Mouse (Mus musculus) urinary bladder, postnatal 10 days (tissue): Measurements from ENCODE around the gene Tmem161a.

Experiments
- DNase-seq: peaks from one replicate; pipeline ENCODE4 v3.0.0; 2022; ENCODE audit warnings: low spot score

The Tmem161a gene

GRCm38 (mm10) chr8:70160015-70160414 lies 12.1 kb upstream of the Tmem161a start:
- no peak for DNase-seq

- no peak for DNase-seq
Measured at GRCm38 (mm10) chr8:70163316-70163715, 8.8 kb upstream of the Tmem161a start.

- DNase-seq = peak; percentile 25
Measured at GRCm38 (mm10) chr8:70166504-70167110, 5.5 kb upstream of the Tmem161a start.

DNA sequence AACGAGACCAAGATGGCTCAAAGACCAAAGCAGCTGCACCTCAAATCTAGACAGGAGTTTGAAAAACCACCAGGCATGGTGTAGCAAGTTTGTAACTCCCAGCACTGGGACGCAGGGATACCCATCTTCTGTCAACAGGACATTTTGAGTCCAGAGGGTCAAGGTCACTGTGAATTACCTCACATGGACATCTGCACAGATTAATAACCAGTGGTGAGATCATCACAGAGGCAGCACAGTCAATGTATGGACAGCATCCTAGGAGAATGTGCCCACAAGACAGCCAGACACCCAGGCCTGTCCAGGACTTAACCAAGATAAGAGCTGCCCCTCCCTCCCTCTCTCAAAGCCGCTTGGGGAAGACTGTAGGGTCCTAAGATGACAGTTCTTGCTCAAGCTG lies 2.0 kb upstream of the Tmem161a start:
- no peak for DNase-seq

GRCm38 (mm10) chr8:70170748-70171147 lies 1.4 kb upstream of the Tmem161a start:
- DNase-seq = no peak

DNA sequence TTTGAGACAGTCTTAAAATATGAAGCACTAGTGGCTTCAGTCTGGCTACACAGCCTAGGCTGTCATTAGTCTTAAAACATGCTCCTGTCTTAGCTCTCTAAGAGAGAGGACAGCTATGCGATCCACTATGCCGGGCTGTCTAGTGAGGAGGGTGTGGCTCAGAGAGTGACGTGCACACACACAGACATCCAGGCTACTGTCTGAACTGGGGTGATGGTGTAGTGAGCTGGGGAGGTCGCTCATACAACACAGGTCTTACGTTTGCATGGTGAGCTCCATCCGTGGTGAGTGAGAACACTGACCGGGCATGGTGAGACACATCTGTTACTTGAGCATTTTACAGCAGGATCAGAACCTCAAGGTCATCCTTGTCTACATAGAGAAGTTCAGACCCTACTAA lies 916 bp upstream of the Tmem161a start:
- DNase-seq = no peak

GRCm38 (mm10) chr8:70173320-70173719 lies 1.2 kb downstream of the Tmem161a start:
- DNase-seq = no peak

DNA sequence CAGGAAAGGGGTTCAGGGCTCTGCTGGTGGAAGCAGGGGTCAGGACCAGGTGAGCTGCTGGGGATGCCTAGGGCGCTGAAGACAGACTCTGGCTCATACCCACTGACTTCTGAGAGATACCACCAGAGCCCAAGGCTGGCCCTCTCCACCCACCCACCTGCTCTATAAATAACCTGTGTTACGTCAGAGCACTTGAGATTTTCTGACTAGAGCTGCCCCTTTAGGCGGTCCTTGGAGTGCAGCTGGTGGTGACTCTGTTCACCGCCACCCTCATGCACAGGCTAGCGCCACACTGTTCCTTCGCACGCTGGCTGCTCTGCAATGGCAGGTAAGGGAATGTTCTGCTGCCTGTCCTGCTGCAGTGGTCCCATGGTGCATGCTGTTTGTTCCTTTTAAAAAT lies 1.9 kb downstream of the Tmem161a start:
- no peak for DNase-seq

DNA sequence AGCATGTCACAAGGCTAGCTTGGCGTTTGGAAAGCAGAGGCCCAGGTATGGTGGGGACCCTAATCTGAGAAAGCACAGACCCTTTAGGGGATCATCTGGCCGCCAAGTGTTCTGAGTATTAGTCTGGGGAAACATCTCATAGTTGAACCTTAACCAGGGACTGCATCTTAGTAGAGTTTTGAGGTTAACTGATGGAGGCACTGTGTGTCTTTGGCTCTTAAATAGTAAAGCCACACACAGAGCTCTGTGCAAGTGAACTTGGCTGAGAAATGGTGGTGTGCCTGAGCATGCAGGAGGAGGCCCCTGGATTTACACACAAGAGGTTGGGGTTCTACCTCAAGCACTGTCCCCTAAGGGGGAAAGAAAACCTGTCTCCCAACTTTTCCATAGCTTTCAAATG lies 6.1 kb downstream of the Tmem161a start:
- no peak for DNase-seq

- no peak for DNase-seq
Measured at GRCm38 (mm10) chr8:70179082-70179481, 6.9 kb downstream of the Tmem161a start.

DNA sequence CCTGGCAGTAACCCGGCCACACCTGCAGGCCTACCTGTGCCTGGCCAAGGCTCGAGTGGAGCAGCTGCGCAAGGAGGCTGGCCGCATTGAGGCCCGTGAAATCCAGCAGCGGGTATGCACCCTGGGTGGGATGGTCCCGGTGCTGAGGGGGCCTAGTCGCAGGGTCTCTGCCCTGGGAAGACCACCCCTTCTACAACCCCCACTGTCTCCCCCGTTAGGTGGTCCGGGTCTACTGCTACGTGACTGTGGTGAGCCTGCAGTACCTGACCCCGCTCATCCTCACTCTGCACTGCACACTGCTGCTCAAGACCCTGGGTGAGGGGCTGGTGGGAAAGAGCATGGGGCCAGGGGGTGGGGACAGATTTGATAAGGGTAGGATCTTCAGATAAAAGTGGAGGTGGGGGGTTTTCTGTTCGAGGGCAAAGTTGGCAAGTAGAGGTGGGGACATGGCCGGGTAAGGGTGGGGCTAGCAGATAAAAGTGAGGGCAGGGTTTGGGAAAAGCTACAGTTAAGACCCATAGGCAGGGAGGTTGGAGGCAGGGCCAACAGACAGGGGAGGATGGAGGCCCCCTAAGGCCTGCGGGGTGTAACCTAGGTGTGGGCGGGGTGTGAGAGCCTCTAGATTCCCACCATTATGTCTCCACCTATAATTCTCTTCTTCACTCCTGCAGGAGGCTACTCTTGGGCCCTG lies 9.2 kb downstream of the Tmem161a start:
- no peak for DNase-seq

GRCm38 (mm10) chr8:70181903-70182252 lies 9.7 kb downstream of the Tmem161a start:
- DNase-seq = no peak

GRCm38 (mm10) chr8:70183194-70183593 lies 11.0 kb downstream of the Tmem161a start:
- no peak for DNase-seq

GRCm38 (mm10) chr8:70188707-70189106 lies 16.6 kb downstream of the Tmem161a start:
- no peak for DNase-seq

DNA sequence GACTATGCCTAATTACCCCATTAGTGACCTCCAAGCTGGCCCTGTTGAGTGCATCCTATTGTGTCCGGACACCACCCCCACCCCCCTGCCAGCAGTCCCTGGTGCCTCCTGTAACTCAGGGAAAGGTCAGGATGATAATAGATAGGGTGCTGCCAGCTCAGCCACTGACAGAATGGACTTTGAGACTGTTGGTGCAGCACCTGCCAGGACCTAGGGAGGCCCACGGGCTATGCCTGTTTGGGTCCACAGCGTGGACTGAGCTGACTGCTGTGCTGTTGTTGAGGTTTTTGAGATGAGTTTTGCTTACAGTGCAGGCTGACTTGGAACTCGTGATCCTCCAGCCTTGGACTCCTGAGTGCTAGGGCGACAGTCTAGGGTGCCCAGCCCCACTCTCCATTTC lies 21.1 kb downstream of the Tmem161a start:
- DNase-seq = no peak

GRCm38 (mm10) chr8:70194191-70194590 lies 22.0 kb downstream of the Tmem161a start:
- DNase-seq = no peak

DNA sequence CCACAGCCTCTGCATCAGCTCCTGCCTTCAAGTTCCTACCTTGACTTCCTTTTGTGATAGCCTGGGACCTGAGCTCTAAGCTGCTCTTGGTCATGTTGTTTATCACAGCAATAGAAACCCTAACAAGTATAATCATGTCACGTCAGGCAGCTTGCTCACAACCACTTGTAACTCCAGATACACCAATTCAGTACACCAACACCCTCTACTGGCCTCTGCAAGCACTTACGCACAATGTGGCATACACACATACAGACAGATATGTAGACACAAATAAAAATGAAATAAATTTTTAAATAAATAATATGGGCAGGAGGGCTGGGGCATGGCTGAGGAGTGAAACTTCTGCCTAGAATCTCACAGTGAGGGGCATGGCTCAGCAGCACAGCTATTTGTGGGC lies 23.6 kb downstream of the Tmem161a start:
- DNase-seq = no peak

DNA sequence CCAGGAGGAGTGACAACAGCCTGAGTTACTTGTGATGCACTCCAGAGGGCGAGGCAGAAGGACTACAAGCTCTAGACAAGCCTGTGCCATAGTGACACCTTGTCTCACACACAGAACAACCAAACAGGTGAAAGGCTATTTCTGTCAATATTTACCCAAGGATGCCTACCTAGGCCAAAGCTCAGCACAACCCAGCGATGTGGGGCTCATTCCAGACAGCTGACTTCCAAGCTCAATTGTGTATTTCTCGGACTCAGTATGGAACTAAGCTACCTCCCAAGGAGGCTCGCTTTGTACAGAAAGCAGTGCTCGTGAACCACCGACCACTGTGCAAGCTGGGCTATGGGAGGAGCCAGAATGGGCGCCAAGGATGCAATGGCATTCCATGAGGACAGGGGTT lies 25.4 kb downstream of the Tmem161a start:
- DNase-seq = no peak

DNA sequence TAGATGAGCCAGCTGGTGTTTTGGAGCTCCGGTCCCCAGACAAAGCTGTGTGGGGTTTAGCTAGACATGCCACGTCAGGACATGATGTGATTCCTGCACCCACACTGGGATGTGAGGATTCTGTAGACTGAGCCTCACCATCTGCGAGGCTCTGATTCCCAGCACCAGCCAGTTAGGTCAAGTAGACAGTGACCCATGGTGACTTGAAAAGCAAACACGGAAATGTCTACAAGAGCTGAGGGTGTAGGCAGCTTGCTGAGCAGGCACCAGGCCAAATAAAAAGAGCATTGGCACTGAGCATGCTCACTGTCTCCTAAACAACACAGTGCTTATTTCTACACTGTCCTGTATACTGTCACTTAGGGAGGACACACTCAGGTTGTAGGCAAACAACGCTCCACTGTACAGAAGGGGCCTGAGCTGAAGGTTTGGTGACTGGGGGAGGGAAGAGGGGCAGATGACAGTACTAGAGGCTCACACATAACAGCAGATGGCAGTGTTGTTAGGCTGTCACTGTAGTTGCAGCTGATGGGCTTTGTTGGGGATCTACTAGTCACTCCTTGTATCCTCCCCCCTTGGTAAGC lies 28.0 kb downstream of the Tmem161a start:
- DNase-seq = no peak

GRCm38 (mm10) chr8:70201417-70201816 lies 29.3 kb downstream of the Tmem161a start:
- no peak for DNase-seq

DNA sequence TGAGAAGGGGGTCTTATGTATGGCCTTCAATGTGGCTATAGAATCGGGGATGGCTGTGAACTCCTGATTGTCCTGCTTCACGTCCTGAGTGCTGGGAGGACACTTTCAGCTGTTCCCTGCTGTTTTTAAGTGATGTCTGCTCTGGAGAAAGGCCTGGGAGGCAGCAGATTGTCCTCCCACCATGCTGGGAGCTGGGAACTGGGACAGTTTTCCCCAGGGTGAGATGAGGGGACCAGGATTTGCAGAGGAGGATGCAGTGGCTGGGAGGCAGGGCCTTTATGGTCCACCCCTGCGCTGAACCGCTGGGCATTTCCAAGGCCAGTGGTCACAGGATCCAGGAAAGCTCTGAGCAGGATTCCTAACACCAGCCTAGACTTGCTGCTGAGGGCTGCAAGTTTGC lies 30.9 kb downstream of the Tmem161a start:
- DNase-seq = no peak

GRCm38 (mm10) chr8:70204757-70205156 lies 32.6 kb downstream of the Tmem161a start:
- DNase-seq = no peak

- DNase-seq = no peak
Measured at GRCm38 (mm10) chr8:70208130-70208529, 36.0 kb downstream of the Tmem161a start.

DNA sequence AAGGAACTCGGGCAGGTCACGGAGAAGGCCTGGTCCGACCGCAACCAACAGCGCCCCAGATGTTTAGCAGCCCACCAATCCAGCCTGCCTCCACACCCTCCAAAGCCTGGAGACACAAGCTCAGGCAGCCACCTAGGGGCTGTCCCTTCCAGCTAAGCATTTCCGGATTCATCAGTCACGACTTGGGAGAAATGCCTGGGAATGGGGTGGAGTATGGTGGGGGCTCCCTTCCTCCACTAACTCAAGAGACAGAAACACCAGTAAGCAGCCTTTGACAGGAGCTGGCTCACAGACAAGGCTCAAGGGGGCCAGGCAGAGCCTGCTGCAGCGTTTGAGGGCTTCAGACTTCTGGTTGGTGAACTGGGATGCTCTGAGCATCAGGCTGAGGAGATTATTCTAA lies 38.4 kb downstream of the Tmem161a start:
- DNase-seq = no peak
